Mouse (Mus musculus) urinary bladder, adult 18-20 months (tissue): ENCODE data around the gene Bpifb3.

Source experiments
- DNase-seq, 2 experiments: peaks; one replicate each; pipeline ENCODE4 v3.0.0; 2022; ENCODE audit warnings: low spot score in 2 of 2, mixed read lengths in 2 of 2

Bpifb3 gene

DNA sequence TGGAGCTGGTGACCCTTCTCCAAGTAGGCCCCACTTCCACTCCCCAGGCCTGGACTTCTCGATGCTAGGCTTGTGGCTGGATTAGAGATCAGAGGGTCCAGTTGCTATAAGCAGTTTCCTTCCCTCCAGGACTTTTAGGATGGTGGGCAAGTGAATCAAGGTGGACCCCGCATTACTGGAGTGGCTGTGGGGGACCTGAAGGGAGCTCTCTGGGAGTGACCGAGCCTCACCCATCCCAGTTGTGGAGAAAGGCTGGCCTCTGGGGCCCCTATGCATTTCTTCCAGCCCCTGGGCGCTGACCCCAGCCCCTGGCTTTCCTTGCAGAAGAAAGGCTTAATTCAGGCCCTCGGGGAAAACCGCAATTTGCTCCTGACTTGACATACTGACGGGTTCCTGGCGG lies at the start of gene Bpifb3:
Bpifb3 (plus strand) TSS at position 301 of the 400 bp plus-strand sequence.
- DNase-seq: no peak

DNA sequence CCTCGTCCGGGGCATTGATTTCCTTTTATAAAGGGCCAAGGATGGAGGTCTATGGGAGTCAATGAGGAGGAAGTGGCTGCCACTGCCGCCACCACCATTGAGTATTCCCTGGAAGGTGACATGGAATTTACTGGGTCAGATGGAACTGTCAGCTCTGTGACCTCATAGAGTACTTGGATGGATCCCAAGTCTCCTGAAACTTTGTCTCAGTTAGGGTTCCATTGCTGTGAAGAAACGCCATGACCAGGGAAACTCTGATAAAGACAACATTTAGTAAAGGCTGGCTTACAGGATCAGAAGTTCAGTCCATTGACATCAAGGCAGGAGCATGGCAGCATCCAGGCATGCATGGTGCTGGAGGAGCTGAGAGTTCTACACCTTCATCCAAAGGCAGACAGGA lies 47.0 kb upstream of the Bpifb3 start, which contains the start of gene Sun5:
Sun5 (minus strand) TSS at position 101 of the 400 bp plus-strand sequence.
- DNase-seq: no peak

DNA sequence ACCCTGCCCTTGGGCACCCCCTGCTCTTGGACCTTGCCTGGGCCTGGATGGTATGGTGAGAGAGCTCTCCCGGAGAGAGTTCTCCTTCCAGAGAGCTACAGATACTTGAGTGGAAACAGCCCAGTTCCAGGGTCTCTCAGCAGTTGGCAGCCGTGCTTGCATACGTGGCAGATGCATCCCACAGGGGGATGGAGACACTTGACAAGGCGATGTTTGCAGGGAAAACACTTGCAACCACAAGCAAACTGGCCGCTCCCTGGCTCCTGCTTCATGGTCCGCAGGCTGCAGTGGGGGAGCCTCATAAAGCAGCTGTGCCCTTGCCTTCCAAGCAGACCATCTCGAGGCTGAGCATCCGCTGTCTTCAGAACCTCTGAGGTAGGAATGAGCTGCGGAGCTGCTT lies 43.3 kb upstream of the Bpifb3 start, which contains the start of gene Bpifb2:
Bpifb2 (plus strand) TSS at position 301 of the 400 bp plus-strand sequence.
- no peak for DNase-seq

DNA sequence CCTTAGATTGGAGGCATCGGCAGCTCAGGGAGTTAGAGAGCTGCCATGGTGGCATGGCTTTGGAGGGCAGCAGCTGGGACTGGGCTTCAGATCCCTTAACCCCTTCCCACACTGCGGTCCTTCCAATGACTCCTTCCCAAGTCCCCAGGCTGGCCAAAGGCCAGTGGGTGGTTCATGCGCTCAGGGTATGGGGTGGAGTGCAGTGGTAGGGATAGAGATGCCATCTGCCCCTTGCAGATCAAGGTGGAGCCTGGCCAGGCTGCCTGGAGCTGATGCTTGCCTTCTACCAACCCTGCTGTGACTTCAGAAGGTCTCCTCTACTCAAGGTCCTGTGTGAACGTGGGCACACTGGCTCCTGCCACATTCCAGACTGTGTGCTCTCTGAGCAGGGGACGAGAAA lies 18.9 kb upstream of the Bpifb3 start:
- DNase-seq: no peak

DNA sequence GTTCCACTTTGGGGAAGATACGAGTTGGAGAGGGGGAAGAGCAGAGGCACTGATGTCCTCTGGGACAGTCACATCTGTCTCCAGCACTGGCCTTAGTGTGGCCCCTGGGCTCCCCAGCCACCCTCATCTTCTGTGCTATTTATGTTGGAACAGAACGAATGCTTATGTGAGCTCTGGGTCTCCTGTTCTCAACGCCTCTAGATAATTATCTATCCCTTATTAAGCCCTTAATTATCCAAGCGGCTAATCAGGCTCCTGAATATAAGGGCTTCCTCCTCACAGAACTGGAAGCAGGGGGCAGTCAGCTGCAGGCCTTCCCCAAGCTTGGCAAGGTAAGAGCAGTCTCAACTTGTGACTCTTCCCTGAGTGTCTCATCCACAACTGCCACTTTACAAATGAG lies 17.9 kb upstream of the Bpifb3 start, which contains the start of gene Bpifb6:
Bpifb6 (plus strand) TSS at position 301 of the 400 bp plus-strand sequence.
- DNase-seq: no peak

DNA sequence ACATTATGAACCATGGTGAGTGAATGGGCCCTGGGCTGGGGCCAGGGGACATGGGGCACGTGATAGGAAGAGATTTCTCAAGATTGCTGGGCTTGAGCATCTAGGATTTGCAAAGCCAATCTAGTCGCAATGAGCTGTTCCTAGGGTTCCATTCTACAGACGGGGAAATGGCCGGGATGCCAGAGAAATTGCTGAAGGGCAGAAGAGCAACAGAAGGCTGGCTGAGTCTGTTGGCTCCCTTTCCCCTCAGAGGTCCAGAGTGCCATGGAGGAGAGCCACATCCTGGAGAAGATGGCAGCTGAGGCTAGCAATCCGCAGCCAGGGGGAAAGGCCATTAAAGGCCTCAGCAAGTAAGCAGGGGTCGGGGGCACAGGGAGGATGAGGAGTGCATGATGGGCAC lies 15.3 kb upstream of the Bpifb3 start:
- DNase-seq: no peak

DNA sequence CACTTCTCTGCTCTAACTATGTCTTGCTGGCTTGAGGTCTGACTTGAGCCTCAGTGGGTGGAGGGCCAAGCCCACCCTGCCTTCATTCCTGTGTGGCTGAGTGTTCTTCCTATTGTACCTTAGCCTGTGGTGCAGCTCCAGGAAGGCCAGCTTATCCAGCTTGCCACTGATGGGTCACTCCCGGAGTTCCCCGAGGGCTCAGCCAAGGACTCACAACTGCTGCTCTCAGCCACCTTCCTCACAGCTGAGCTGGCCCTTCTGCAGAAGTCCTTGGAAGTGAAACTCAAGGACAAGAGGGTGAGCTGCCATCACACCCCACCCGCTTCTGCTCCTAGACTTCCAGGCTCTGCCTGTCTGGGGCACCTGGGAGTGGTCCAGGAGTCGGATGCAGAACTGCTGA lies 11.4 kb upstream of the Bpifb3 start:
- DNase-seq: no peak

DNA sequence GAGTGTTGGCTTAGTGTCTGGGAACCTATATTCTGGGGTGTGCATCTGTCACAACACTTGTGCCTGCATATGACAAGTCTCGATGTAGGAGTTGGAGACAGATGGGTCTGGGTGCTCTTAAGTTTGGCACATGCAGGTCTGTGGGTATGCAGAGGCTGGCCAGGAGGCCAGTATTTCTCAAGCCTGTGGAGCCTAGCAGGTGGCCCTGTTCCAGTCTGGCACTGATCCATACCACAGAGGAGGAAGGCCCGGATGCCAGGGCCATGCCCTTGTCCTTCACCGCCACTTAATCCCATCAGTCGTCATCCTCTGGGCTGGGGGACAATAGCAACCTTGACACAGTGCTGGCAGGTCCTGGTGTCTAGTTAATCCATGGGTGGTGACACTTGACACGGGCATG lies 3.9 kb upstream of the Bpifb3 start:
- DNase-seq: no peak

DNA sequence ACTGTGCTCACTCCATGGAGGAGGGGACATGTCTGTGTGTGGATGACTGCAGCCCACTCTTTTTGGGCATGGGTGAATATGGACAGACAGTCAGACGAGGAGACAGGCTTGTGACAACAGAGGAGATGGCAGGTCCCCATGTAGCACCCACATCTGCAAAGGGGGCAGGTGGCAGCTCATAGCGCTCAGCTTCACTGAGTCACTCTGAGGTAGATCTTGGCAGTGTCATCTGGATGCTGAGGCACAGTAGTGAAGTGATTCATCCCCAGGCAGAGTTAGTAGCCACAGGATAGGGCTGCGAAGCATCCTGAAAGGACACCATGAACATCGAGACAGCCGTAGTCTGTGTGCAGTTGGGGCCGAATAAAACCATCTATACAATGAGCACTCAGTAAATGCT lies 3.2 kb downstream of the Bpifb3 start:
- DNase-seq: no peak

DNA sequence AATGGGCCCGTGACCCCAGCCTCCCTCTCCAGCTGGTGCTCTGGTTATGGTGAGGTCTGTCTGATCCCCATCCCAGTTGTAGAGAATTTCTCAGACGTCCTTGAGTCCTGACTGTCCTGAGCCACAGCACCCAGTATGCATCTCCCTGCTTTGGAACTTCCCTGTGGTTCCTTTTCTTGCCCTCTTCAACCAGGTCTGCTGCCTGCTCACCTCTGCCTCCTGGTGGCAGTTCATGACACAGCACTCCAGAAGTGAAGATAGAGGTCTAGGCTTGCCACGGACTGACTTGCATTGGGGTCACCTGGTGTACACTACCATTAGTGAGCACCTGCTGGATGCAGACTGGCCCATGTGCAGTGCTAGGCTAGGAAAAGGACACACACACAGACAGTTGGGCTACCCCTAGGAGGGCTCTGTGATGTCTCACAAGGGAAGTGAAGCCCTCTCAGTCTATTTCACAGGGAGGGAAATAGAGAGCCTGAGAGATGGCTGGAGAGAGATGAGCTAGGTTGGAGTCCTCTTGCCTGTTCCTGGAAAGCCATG lies 11.9 kb downstream of the Bpifb3 start:
- DNase-seq: peak in 1 of 2 experiments; percentile 20

DNA sequence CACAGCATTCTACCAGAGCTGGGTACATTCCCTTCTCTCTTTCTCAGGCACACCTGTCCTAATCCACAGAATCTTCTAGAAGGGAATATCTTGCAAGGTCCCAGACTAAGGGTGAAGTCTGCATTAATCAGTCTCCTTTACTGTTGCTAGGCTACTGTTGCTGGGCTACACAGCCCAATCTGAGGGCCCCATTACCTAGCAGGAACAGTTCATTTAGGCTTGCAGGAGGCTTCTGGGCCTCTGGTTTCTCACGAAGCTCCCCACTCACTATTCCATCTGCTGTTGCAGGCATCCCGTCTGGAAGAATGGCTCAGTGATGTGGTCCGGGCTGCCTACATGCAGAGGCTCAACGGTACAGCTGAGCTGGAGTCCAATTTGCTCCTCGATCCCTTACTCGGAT lies 13.1 kb downstream of the Bpifb3 start:
- DNase-seq: no peak

DNA sequence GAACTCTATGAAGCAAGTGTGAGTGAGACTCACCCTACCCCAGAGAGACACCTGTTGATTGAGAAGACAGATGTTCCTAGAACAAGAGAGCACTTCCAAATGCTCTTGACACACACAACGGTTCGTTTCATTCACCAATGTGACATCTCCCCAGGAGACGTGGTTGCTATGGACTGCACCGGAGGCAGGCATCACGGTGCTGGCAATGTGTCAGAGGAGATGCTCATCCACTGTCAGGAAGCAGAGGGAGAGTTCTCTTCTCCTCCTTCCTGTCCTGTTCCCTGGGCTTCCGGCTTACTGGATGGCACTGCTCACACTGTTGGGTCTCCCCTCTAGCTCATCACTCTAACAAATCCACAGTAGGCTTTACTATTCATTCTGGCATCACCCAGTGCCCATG lies 15.3 kb downstream of the Bpifb3 start:
- DNase-seq: no peak

DNA sequence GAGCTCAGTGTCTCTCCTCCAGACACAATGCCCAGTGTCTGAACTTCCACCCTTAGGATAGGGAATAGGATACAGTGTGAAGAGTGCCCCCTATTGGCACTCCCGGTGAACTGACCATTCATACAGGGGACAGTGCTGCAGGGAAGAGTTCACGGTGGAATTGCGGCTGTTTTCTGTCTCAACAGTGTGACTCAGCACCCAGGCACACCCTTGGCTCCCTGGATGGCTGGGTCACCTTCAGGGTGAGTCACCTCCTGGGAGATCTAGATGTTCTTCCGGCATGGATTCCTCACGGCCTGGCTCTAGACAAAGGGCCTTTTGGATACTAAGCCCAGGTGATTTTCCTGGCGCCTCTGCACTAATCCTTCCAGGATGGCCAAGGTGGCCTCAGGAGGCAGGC lies 17.3 kb downstream of the Bpifb3 start:
- peak in 1 of 2 experiments; percentile 1 for DNase-seq

DNA sequence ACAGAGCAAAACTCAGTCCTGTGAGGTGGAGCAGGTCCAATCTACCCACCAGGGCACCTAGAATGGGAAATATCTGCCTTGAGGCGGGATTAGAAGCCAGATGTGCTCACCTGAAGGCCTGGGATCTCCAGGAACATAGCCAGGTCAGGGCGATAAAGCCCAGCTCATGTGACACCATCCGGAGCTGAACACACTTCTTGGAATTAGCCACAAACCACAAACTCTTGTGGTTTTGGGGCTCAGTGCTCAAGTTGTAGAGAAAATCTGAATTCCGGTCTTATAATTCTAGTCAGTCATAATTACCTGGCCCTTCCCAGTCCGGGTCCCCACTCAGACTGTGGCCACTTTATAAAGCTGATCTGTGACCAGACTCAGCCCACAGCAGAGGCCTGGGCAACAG lies 19.8 kb downstream of the Bpifb3 start, which contains the start of gene Bpifb4:
Bpifb4 (plus strand) TSS at position 370 of the 400 bp plus-strand sequence.
- no peak for DNase-seq

DNA sequence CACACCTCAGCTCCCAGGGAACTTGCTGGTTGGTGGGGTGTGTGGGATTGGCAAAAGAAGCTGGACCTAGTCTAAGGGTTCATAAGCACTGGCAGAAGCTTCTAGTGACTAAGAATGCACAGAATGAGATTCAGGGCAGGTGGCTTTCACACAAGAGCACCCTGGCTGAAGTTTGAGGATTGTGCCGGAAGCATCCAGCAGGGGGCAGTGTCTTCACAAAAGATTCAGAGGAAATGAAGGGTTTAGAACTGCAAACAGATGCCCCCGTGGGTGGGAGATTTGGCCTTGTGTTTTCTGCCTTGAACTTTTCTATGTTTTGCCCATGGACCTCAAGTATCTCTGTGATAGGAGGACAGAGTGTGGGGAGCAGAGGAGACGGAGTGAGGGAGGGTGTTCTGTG lies 25.5 kb downstream of the Bpifb3 start:
- DNase-seq: peak in 1 of 2 experiments; percentile 39

DNA sequence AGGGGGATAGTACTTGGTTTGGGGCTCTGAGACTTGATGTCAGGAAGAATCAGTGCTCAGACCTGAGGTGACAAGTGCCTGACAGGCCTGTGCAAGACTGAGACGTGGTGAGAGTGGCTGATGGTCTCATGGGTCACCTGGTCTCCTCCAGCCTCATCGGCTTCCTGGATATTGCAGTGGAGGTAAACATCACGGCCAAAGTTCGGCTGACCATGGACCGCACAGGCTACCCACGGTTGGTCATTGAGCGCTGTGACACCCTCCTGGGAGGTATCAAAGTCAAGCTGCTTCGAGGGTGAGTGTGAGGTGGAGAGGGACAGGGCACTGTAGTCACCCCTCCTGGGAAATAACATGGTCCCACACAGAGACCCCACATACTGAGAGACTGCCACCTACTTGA lies 26.5 kb downstream of the Bpifb3 start:
- DNase-seq: no peak

DNA sequence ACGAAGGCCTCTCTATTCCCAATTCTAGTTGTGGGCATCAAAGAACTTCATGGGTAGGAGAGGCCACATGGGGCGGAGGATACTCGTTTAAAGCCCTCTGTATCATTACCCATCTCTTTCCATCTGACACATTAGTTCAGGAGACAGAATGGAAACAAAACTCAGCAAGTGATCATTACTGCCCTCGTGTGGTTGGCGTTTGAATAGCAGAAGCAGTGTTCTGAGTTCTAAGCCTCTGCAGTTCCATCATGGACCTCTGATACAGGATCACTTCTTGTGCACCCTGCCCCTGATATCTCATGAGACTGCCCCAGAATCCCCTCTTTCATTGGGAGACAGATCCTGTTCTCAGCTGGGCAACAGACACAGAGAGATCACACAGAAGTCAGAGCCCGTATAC lies 34.9 kb downstream of the Bpifb3 start:
- peak in 1 of 2 experiments; percentile 54 for DNase-seq

DNA sequence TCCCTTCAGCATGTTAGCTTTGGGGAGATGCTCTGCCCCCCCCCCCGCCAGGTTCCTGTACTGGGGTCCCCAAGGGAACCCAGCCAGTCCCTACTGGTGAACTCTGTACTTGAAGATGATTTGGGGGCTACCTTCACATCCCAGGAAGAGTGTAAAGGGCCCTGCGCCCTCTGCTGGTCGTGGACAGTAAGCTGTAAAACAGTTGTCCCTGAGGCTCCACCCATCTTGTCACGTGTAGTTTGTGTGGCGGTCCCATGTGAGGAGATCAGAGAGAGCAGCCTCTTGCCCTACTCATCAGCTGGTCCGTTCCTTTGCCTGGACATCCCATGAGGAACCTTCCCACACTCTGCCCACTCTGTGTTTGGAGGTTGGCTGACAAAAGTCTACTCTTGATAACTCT lies 35.8 kb downstream of the Bpifb3 start:
- DNase-seq: peak in 1 of 2 experiments; percentile 9

DNA sequence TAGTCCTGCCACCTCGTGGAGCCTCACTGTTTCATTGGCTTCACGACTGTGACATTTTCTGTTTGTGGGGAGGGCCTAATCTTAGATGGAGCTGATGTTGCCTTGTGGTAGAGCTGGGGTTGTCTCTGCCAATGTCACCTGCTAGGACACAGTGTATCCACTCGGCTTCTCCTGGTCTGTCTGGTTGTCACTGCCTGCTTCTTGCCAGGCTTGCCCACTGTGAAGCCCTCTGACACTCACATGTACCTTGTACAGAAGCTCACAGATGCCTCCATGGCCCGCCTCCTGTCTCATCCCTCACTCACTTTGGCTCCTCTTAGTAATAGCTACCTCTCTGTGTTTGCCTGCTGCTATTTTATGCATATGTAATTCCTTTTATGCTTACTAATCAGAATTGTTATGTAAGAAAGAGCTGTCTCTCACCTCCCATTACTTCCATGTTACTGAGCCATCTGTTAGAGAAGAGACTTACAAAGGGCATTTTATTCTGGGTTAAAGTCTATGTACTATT lies 44.8 kb downstream of the Bpifb3 start:
- DNase-seq: no peak

DNA sequence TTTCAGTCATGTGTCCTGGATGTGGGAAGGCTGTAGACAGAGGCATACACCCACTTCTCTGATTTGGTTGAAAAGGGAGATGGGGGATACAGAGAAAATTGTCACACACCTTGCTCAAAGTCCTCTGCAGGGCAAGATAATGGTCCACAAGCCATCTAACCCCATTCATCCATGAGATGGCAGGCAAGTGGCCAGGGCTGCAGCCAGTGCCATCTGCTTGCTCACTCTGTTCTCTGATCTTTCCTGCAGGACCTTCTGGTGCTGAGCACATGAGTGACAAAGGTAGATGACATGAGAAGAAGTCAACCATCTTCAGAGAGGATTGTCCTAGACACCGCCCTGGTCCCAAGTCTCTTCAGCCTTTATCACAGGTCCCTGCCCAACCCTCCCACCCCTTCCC lies 45.3 kb downstream of the Bpifb3 start:
- no peak for DNase-seq

DNA sequence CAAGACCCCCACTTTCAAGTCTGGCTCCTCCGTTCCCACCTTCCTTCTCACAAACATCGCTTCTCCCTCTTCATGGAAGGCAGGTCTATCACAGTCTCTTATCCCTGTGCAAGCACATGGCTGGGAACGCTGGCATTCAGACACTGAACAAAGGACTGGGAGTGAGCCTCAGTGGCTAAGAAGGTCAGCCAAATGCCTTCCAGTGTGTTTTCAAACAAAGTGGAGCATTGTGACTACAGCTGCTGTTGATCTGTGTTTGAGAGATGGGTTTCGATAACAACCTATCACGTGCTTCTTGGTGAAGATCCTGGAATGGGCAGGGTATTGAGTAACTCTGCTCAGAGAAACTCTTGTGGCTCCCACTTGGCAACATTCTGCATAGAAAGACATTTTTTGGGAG lies 52.2 kb downstream of the Bpifb3 start:
- DNase-seq: no peak

DNA sequence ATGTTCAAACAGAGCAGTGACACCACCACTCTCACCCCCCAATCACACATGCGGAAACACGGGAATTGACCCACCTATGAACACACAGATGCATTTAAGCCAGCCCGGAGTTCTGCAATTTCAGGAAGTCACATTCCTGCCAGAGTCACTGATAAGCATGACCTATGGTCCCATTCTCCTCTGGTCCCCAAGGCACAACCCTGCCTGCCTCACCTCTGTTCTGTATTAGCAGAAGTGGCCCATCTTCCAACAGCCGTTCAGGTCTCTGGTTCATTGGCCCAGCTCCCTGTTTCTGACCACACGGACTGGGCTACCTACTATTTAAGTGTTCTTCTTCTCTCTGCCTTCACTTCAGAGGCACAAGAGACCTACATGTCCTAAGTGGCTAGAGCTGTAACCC lies 56.6 kb downstream of the Bpifb3 start, which contains the start of gene Bpifa6:
Bpifa6 (plus strand) TSS at position 364 of the 400 bp plus-strand sequence.
- DNase-seq: no peak
